Mouse (Mus musculus) forebrain, embryonic 13.5 days (tissue): ENCODE measurements at regions not wholly inside any gene's neighbourhood (a gene's known extent, or its start where the extent isn't known, plus 50 kb on each side); places are given as distances from the start of the nearest gene placed in this dataset.

Experiments used
- ATAC-seq: fragments of 200-750 bp; cut with Nextera tagmentation; 2 replicates; pipeline ENCODE4 v1.8.0; 2017
- H3K27ac ChIP-seq: fragments of 300-500 bp; sonication (generic); 2 replicates; pipeline ENCODE4 v1.5.1; 2015; ENCODE audit warnings: inconsistent platforms, mild to moderate bottlenecking, moderate library complexity
- H3K27me3 ChIP-seq: fragments of 300-500 bp; sonication (generic); 2 replicates; pipeline ENCODE4 v1.6.1; 2015; ENCODE audit warnings: mild to moderate bottlenecking, inconsistent platforms
- H3K36me3 ChIP-seq: fragments of 300-500 bp; sonication (generic); 2 replicates; pipeline ENCODE4 v1.6.1; 2015; ENCODE audit warnings: mild to moderate bottlenecking, inconsistent platforms; ENCODE audit not compliant: poor library complexity, severe bottlenecking
- H3K4me1 ChIP-seq: fragments of 300-500 bp; sonication (generic); 2 replicates; pipeline ENCODE4 v1.6.1; 2015; ENCODE audit warnings: inconsistent platforms
- H3K4me2 ChIP-seq: fragments of 300-500 bp; sonication (generic); 2 replicates; pipeline ENCODE4 v1.6.1; 2015; ENCODE audit warnings: inconsistent platforms, mild to moderate bottlenecking, moderate library complexity
- H3K4me3 ChIP-seq: fragments of 300-500 bp; sonication (generic); 2 replicates; pipeline ENCODE4 v1.5.1; 2015; ENCODE audit warnings: mild to moderate bottlenecking, inconsistent platforms
- H3K9ac ChIP-seq: fragments of 300-500 bp; sonication (generic); 2 replicates; pipeline ENCODE4 v1.6.1; 2015; ENCODE audit warnings: mild to moderate bottlenecking, inconsistent platforms
- H3K9me3 ChIP-seq: fragments of 300-500 bp; sonication (generic); replicated peaks from 2 replicates; pipeline ENCODE4 v1.6.1; 2016; ENCODE audit warnings: inconsistent platforms
- WGBS: fragments of 180-500 bp; shearing (Covaris S2); methylation state at CpG from one replicate; pipeline ENCODE4 v1.1.7; 2015; 5-methylcytosine and 5-hydroxymethylcytosine counted together

GRCm38 (mm10) chr16:29858645-29859044, 205.5 kb upstream of the Hes1 start:
- ATAC-seq: no peak
- WGBS: 82% methylated on average over 5 of the region's 5 CpGs
- no peak overlapping the region for H3K4me2 ChIP-seq
- no peak overlapping the region for H3K4me3 ChIP-seq
- no peaks in the 10 kb centered on the region for H3K9me3 ChIP-seq
- no peak overlapping the region for H3K27ac ChIP-seq
- peaks cover 12% of the 10 kb centered on the region; the same call in 1 of the 2 replicates for H3K27me3 ChIP-seq
- peaks cover 34% of the 10 kb centered on the region for H3K4me1 ChIP-seq
- no peak overlapping the region for H3K9ac ChIP-seq
- H3K36me3 ChIP-seq: no peaks in the 10 kb centered on the region

DNA sequence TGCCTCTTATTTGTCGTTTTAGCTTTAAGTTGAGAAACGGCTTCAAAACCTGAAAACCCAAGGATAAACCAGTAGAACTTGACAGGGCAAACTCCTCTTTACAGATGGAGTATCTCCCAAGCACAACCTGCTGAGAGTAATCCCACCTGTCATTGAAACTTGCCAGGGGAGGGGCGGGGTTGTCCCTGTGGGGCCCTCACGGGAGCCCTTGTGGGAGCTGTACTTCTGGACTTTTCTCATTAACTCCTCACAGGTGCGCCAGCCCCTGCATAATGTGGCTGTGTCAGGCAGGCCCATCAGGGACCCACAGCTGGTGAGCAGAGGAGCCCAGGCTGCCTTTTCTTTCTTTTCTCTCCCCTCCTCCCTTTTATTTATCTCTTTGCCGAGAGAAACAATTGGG, 203.9 kb upstream of the Hes1 start:
- Histone ChIP-seq H3K9ac (no peak overlapping the region), H3K4me3 (no peak overlapping the region), H3K9me3 (no peaks in the 10 kb centered on the region), H3K36me3 (no peaks in the 10 kb centered on the region), H3K4me1 (peaks cover 28% of the 10 kb centered on the region), H3K27ac (no peak overlapping the region), H3K4me2 (no peak overlapping the region), H3K27me3 (peaks cover 12% of the 10 kb centered on the region; the same call in 1 of the 2 replicates)
- no peak for ATAC-seq
- WGBS: 14% methylated on average over 6 of the region's 6 CpGs

DNA sequence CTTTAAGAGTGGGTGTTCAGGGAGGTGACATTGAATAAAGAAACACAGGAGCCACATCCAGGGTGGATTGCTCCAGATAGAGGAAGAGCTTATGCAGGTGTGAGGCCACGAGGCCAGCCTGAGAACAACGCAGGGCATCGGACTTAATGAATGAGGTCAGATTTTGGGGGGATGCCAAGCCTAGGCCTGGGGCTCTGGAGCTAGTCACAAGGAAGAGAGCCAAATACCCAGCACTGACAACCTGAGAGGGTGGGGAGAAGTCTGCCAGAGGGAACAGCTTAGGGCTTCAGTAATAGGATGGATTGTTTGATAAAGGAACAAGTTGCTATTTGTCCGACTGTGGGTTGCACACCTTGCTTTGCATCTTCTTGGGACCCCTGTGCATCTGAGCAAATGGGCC, 203.1 kb upstream of the Hes1 start:
- no peak overlapping the region for H3K4me2 ChIP-seq
- WGBS: 20% methylated on average over 4 of the region's 4 CpGs
- H3K9me3 ChIP-seq: no peaks in the 10 kb centered on the region
- H3K27me3 ChIP-seq: peaks cover 12% of the 10 kb centered on the region; the same call in 1 of the 2 replicates
- ATAC-seq: peak; percentile 78
- H3K27ac ChIP-seq: no peak overlapping the region
- H3K4me1 ChIP-seq: peaks cover 23% of the 10 kb centered on the region
- H3K9ac ChIP-seq: no peak overlapping the region
- H3K4me3 ChIP-seq: no peak overlapping the region
- no peaks in the 10 kb centered on the region for H3K36me3 ChIP-seq

DNA sequence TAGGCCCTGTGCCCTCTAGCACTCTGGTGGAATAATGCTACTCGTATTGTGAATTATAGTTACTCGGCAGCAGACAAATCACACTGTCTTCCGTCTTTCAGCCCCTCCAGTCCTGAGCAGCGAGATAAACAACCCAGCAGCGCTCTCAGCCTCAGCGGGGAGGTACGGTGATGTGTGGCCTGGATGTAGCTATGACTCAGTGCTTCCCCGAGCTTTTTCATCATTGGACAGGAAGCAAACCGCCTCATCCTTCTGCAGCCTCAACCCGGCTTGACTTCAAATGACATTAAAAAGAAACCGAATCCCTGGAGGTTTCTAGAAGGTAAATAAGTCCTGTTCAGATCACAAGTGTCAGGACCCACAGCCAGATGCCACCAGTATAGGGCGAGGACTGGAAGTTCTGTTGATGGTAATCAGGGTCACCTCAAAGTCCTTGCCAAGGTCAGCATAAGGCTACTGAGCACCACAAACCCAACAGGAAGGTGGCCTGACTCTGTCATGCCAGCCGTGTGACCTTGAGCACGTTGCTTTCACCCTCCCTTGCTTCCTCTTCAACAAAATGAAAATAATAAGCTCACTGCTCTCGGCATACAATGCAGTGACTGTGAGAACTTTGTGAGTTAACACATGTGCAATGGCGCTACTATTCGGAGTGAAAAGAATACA, 199.0 kb upstream of the Hes1 start:
- no peak overlapping the region for H3K9ac ChIP-seq
- no peak overlapping the region for H3K27ac ChIP-seq
- WGBS: 84% methylated on average over 17 of the region's 17 CpGs
- H3K27me3 ChIP-seq: no peaks in the 10 kb centered on the region
- H3K4me2 ChIP-seq: no peak overlapping the region
- no peaks in the 10 kb centered on the region for H3K9me3 ChIP-seq
- no peak overlapping the region for H3K4me3 ChIP-seq
- ATAC-seq: no peak
- H3K4me1 ChIP-seq: peaks cover 20% of the 10 kb centered on the region
- H3K36me3 ChIP-seq: no peaks in the 10 kb centered on the region

- Histone ChIP-seq H3K27ac (no peak overlapping the region), H3K9me3 (no peaks in the 10 kb centered on the region), H3K4me1 (peaks cover 10% of the 10 kb centered on the region), H3K36me3 (no peaks in the 10 kb centered on the region), H3K27me3 (0 out of 2 replicates have a peak, but pooled peaks cover 3% of the 10 kb centered on the region), H3K4me2 (no peak overlapping the region), H3K4me3 (no peak overlapping the region), H3K9ac (no peak overlapping the region)
- ATAC-seq: no peak
- WGBS: 84% methylated on average over 5 of the region's 5 CpGs
Observed at GRCm38 (mm10) chr16:29871395-29871794, 192.8 kb upstream of the Hes1 start.

GRCm38 (mm10) chr16:29876196-29876595, 188.0 kb upstream of the Hes1 start:
- no peaks in the 10 kb centered on the region for H3K9me3 ChIP-seq
- no peak overlapping the region for H3K4me3 ChIP-seq
- no peak overlapping the region for H3K9ac ChIP-seq
- H3K27ac ChIP-seq: no peak overlapping the region
- no peaks in the 10 kb centered on the region for H3K36me3 ChIP-seq
- H3K4me2 ChIP-seq: 0 out of 2 replicates have a peak overlapping the region, but pooled peaks have one; percentile 2
- ATAC-seq: peak; percentile 44; the same call in 1 of the 2 replicates
- H3K27me3 ChIP-seq: peaks cover 11% of the 10 kb centered on the region; the same call in 1 of the 2 replicates
- peaks cover 25% of the 10 kb centered on the region for H3K4me1 ChIP-seq
- WGBS: 4% methylated on average over 8 of the region's 8 CpGs

DNA sequence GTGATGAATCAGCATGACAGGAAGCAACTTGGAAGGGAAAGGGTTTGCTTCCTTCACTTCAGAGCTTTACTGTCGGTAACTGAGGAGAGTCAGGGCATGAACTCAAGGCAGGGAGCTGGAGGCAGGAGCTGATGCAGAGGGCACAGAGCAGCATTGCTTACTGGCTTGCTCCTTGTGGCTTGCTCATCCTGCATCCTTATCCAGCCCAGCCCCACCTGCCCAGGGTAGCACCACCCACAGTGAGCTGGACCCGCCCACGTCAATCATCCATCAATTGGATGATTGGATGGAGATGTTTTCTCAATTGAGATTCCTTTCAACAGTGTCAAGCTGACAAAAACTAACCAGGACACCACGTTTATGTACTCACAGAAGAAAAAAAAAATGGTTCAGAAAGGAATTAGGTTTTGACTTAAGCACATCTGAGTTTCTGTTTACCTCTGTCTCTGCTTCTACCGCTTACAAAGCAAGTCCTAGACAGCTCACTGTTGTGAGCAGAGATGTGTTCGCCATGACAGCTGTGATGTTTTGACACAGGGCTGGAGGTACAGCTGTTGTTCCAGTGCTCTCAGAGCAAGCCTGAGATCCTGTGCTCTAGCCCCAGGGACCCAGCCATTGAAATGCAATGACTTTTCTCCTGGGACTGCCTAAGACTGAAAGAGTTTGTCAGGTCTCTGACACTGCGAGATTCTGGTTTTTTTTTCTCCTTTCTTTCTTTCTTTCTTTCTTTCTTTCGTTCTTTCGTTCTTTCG, 186.6 kb upstream of the Hes1 start:
- Histone ChIP-seq H3K27ac (no peak overlapping the region), H3K36me3 (no peaks in the 10 kb centered on the region), H3K9me3 (no peaks in the 10 kb centered on the region), H3K27me3 (peaks cover 9% of the 10 kb centered on the region), H3K4me1 (peaks cover 39% of the 10 kb centered on the region), H3K9ac (no peak overlapping the region), H3K4me2 (no peak overlapping the region), H3K4me3 (no peak overlapping the region)
- WGBS: 23% methylated on average over 10 of the region's 10 CpGs
- ATAC-seq: no peak

GRCm38 (mm10) chr16:29879665-29880064, 184.5 kb upstream of the Hes1 start:
- 82% methylated on average over 6 of the region's 6 CpGs for WGBS
- no peak overlapping the region for H3K27ac ChIP-seq
- no peak overlapping the region for H3K4me3 ChIP-seq
- peaks cover 60% of the 10 kb centered on the region for H3K4me1 ChIP-seq
- ATAC-seq: no peak
- peaks cover 9% of the 10 kb centered on the region for H3K27me3 ChIP-seq
- no peaks in the 10 kb centered on the region for H3K9me3 ChIP-seq
- H3K36me3 ChIP-seq: no peaks in the 10 kb centered on the region
- H3K9ac ChIP-seq: no peak overlapping the region
- no peak overlapping the region for H3K4me2 ChIP-seq

- Histone ChIP-seq H3K4me1 (peaks cover 56% of the 10 kb centered on the region), H3K27ac (no peak overlapping the region), H3K4me2 (no peak overlapping the region), H3K4me3 (no peak overlapping the region), H3K9ac (no peak overlapping the region), H3K9me3 (no peaks in the 10 kb centered on the region), H3K27me3 (peaks cover 17% of the 10 kb centered on the region), H3K36me3 (no peaks in the 10 kb centered on the region)
- ATAC-seq: no peak
- WGBS: 36% methylated on average over 12 of the region's 12 CpGs
Observed at GRCm38 (mm10) chr16:29881497-29881896, 182.7 kb upstream of the Hes1 start.

- no peak overlapping the region for H3K4me3 ChIP-seq
- no peaks in the 10 kb centered on the region for H3K36me3 ChIP-seq
- peak overlapping the region; percentile 33 for H3K4me2 ChIP-seq
- peak; percentile 76 for ATAC-seq
- H3K9ac ChIP-seq: no peak overlapping the region
- peak overlapping the region; percentile 80 for H3K27ac ChIP-seq
- peaks cover 19% of the 10 kb centered on the region for H3K27me3 ChIP-seq
- H3K4me1 ChIP-seq: peaks cover 50% of the 10 kb centered on the region
- WGBS: 4% methylated on average over 10 of the region's 10 CpGs
- H3K9me3 ChIP-seq: no peaks in the 10 kb centered on the region
Observed at GRCm38 (mm10) chr16:29882226-29882972, 181.8 kb upstream of the Hes1 start.

DNA sequence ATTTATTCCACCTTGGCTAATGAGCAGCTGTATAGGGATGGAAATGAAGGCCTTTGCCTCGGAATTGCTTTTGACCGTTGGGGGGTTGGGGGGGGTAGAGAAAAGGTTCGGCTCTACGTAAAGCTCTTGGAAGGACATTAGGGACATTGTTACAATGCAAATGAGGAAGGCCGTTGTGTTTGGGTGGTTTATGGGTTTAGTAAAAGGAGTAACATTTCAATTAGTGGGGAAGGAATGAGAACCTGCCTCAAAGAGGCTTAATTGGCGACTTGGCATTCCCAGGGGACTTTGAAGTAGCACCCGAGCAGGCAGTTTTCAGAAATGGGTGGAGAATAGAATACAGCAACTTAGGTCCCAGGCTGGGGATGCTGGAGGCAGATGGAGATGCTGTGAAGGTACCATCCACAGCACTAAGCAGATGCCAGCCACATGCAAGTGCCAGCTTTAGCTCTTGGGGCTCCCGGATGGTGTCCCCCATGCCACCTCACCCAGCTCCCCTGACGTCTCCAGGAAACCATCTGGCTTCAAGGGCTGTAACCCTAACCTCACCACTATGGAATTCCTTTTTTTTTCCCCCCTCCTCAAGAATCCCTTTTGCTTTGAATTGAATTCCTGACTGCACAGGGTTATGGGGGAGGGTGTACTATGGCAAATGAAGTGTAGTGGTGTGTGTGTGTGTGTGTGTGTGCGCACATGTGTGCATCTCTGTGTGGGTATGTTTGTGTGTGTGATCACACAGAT, 180.8 kb upstream of the Hes1 start:
- Histone ChIP-seq H3K9me3 (no peaks in the 10 kb centered on the region), H3K27me3 (peaks cover 19% of the 10 kb centered on the region), H3K36me3 (no peaks in the 10 kb centered on the region), H3K4me3 (no peak overlapping the region), H3K4me1 (peaks cover 46% of the 10 kb centered on the region), H3K4me2 (peak overlapping the region; percentile 31), H3K27ac (peak overlapping the region; percentile 80), H3K9ac (no peak overlapping the region)
- WGBS: 4% methylated on average over 10 of the region's 10 CpGs
- peak; percentile 88 for ATAC-seq
